Mouse (Mus musculus) embryonic facial prominence, embryonic 14.5 days (tissue): ENCODE data around the gene Arntl. TPM values are rescaled to one million over a fixed set of nuclear protein-coding genes. Genes with fewer than 3 reads are reported as not detected.
A peak's percentile ranks its signal among the peaks of the same experiment; 100 is the strongest.
"Not testable (repeated sequence)": the region's sequence is repeated elsewhere in the genome, so short reads cannot be mapped to it uniquely, and the experiment has no call there.

ENCODE experiments used
- ATAC-seq: fragments of 200-750 bp; cut with Nextera tagmentation; 2 replicates; pipeline ENCODE4 v1.8.0; 2017; ENCODE audit warnings: low read depth, moderate number of reproducible peaks, moderate TSS enrichment
- DNase-seq: peaks from one replicate; pipeline ENCODE4 v3.0.0-alpha.2; 2015; ENCODE audit warnings: low spot score
- H3K27ac ChIP-seq: fragments of 300-500 bp; sonication (generic); replicated peaks from 2 replicates; pipeline ENCODE4 v1.5.1; 2014; ENCODE audit warnings: low read depth, mild to moderate bottlenecking, low read length, moderate library complexity
- H3K27me3 ChIP-seq: fragments of 300-500 bp; sonication (generic); replicated peaks from 2 replicates; pipeline ENCODE4 v1.6.1; 2014; ENCODE audit warnings: low read length; ENCODE audit not compliant: control insufficient read depth, insufficient read depth
- H3K36me3 ChIP-seq: fragments of 300-500 bp; sonication (generic); 2 replicates; pipeline ENCODE4 v1.6.1; 2014; ENCODE audit warnings: low read length, mixed read lengths; ENCODE audit not compliant: control insufficient read depth, insufficient read depth
- H3K4me1 ChIP-seq: fragments of 300-500 bp; sonication (generic); 2 replicates; pipeline ENCODE4 v1.6.1; 2014; ENCODE audit warnings: antibody characterized with exemption, low read length; ENCODE audit not compliant: control insufficient read depth, insufficient read depth
- H3K4me2 ChIP-seq: fragments of 300-500 bp; sonication (generic); 2 replicates; pipeline ENCODE4 v1.6.1; 2014; ENCODE audit warnings: low read depth, mild to moderate bottlenecking, low read length, moderate library complexity, mixed read lengths
- H3K4me3 ChIP-seq: fragments of 300-500 bp; sonication (generic); 2 replicates; pipeline ENCODE4 v1.5.1; 2014; ENCODE audit warnings: low read depth, mild to moderate bottlenecking, low read length
- H3K9ac ChIP-seq: fragments of 300-500 bp; sonication (generic); 2 replicates; pipeline ENCODE4 v1.6.1; 2014; ENCODE audit warnings: low read depth, mild to moderate bottlenecking, low read length, moderate library complexity, mixed read lengths
- H3K9me3 ChIP-seq: fragments of 300-500 bp; sonication (generic); 2 replicates; pipeline ENCODE4 v1.6.1; 2016; ENCODE audit warnings: low read length; ENCODE audit not compliant: control insufficient read depth
- WGBS: fragments of 180-500 bp; shearing (Covaris S2); extraction: QIAGEN DNeasy Blood & Tissue Kit; methylation state at CpG from one replicate; pipeline ENCODE4 v1.1.7; 2014; 5-methylcytosine and 5-hydroxymethylcytosine counted together
- polyA plus RNA-seq: library from polyadenylated mRNA; unstranded; fragments of >200 nt; fragmentation: Nextera tagmentation; extraction: Ambion mirVana; gene quantifications from 2 replicates; pipeline ENCODE4 v1.2.1, GENCODE M21; 2014

Arntl gene
- polyA plus RNA-seq, 1 experiment from 2014 or later, result 9.6 TPM

GRCm38 (mm10) chr7:113251001-113251400, 43.7 kb downstream of the Arntl start:
- Histone ChIP-seq H3K27ac (peak overlapping the region; percentile 6), H3K9ac (no peak overlapping the region)
- peak; percentile 62 for ATAC-seq

GRCm38 (mm10) chr7:113251554-113251953, 44.3 kb downstream of the Arntl start:
- 69% methylated on average over 6 of the region's 6 CpGs for WGBS
- DNase-seq, result no peak
- H3K27ac ChIP-seq, result peak overlapping the region; percentile 6
- no peak overlapping the region for H3K4me3 ChIP-seq
- no peaks in the 10 kb centered on the region for H3K9me3 ChIP-seq
- H3K27me3 ChIP-seq, result no peaks in the 10 kb centered on the region
- no peak for ATAC-seq
- peaks cover 17% of the 10 kb centered on the region for H3K4me1 ChIP-seq
- H3K4me2 ChIP-seq, result no peak overlapping the region
- no peaks in the 10 kb centered on the region for H3K36me3 ChIP-seq
- no peak overlapping the region for H3K9ac ChIP-seq

More at GRCm38 (mm10) chr7:113251001-113251400, 43.7 kb downstream of the Arntl start:
- 57% methylated on average over 3 of the region's 3 CpGs for WGBS
- H3K4me2 ChIP-seq, result no peak overlapping the region
- H3K36me3 ChIP-seq, result no peaks in the 10 kb centered on the region
- no peaks in the 10 kb centered on the region for H3K27me3 ChIP-seq
- H3K4me1 ChIP-seq, result peaks cover 17% of the 10 kb centered on the region
- peak; percentile 89 for DNase-seq
- H3K9me3 ChIP-seq, result no peaks in the 10 kb centered on the region
- no peak overlapping the region for H3K4me3 ChIP-seq

- 89% methylated on average over 7 of the region's 7 CpGs for WGBS
- H3K4me1 ChIP-seq, result peaks cover 17% of the 10 kb centered on the region
- ATAC-seq (no peak), DNase-seq (no peak)
- H3K27ac ChIP-seq, result no peak overlapping the region
- H3K36me3 ChIP-seq, result no peaks in the 10 kb centered on the region
- H3K4me2 ChIP-seq, result no peak overlapping the region
- no peaks in the 10 kb centered on the region for H3K9me3 ChIP-seq
- no peaks in the 10 kb centered on the region for H3K27me3 ChIP-seq
- no peak overlapping the region for H3K4me3 ChIP-seq
- H3K9ac ChIP-seq, result no peak overlapping the region
Observed at GRCm38 (mm10) chr7:113253777-113254405, 46.6 kb downstream of the Arntl start.

GRCm38 (mm10) chr7:113256046-113256445, 48.8 kb downstream of the Arntl start:
- H3K4me1 ChIP-seq, result 0 out of 2 replicates have a peak, but pooled peaks cover 6% of the 10 kb centered on the region
- H3K4me3 ChIP-seq, result no peak overlapping the region
- 43% methylated on average over 4 of the region's 4 CpGs for WGBS
- H3K4me2 ChIP-seq, result no peak overlapping the region
- H3K36me3 ChIP-seq, result no peaks in the 10 kb centered on the region
- no peaks in the 10 kb centered on the region for H3K9me3 ChIP-seq
- H3K27me3 ChIP-seq, result no peaks in the 10 kb centered on the region
- ATAC-seq (no peak), DNase-seq (no peak)
- no peak overlapping the region for H3K9ac ChIP-seq
- H3K27ac ChIP-seq, result no peak overlapping the region

- ATAC-seq (no peak), DNase-seq (no peak)
- H3K36me3 ChIP-seq, result no peaks in the 10 kb centered on the region
- H3K27me3 ChIP-seq, result no peaks in the 10 kb centered on the region
- no peaks in the 10 kb centered on the region for H3K9me3 ChIP-seq
- no peak overlapping the region for H3K4me2 ChIP-seq
- no peak overlapping the region for H3K4me3 ChIP-seq
- WGBS, result 66% methylated on average over 4 of the region's 4 CpGs
- H3K27ac ChIP-seq, result no peak overlapping the region
- 0 out of 2 replicates have a peak, but pooled peaks cover 6% of the 10 kb centered on the region for H3K4me1 ChIP-seq
- no peak overlapping the region for H3K9ac ChIP-seq
Observed at GRCm38 (mm10) chr7:113258430-113258829, 51.2 kb downstream of the Arntl start.

- ATAC-seq (no peak), DNase-seq (no peak)
- 0 out of 2 replicates have a peak, but pooled peaks cover 6% of the 10 kb centered on the region for H3K4me1 ChIP-seq
- no peak overlapping the region for H3K9ac ChIP-seq
- 65% methylated on average over 21 of the region's 21 CpGs for WGBS
- no peaks in the 10 kb centered on the region for H3K27me3 ChIP-seq
- H3K36me3 ChIP-seq, result no peaks in the 10 kb centered on the region
- no peak overlapping the region for H3K4me2 ChIP-seq
- H3K27ac ChIP-seq, result no peak overlapping the region
- H3K4me3 ChIP-seq, result no peak overlapping the region
- no peaks in the 10 kb centered on the region for H3K9me3 ChIP-seq
Observed at GRCm38 (mm10) chr7:113260321-113261167, 53.3 kb downstream of the Arntl start.

GRCm38 (mm10) chr7:113261690-113262089, 54.4 kb downstream of the Arntl start:
- H3K36me3 ChIP-seq, result no peaks in the 10 kb centered on the region
- no peaks in the 10 kb centered on the region for H3K27me3 ChIP-seq
- H3K27ac ChIP-seq, result no peak overlapping the region
- H3K4me2 ChIP-seq, result no peak overlapping the region
- 72% methylated on average over 3 of the region's 3 CpGs for WGBS
- no peak overlapping the region for H3K4me3 ChIP-seq
- DNase-seq (no peak), ATAC-seq (no peak)
- H3K9me3 ChIP-seq, result no peaks in the 10 kb centered on the region
- no peak overlapping the region for H3K9ac ChIP-seq
- 0 out of 2 replicates have a peak, but pooled peaks cover 6% of the 10 kb centered on the region for H3K4me1 ChIP-seq

- not testable (repeated sequence) for ATAC-seq, H3K9me3 ChIP-seq, H3K9ac ChIP-seq, H3K36me3 ChIP-seq, H3K4me2 ChIP-seq, DNase-seq, H3K27me3 ChIP-seq, H3K4me3 ChIP-seq, H3K27ac ChIP-seq, H3K4me1 ChIP-seq
- WGBS, result 50% methylated on average over 14 of the region's 14 CpGs
Observed at GRCm38 (mm10) chr7:113262510-113263467, 55.5 kb downstream of the Arntl start.
